Mouse (Mus musculus): ENCODE measurements around the gene Clp1. TPM values are rescaled to one million over a fixed set of nuclear protein-coding genes. Genes with fewer than 3 reads are reported as not detected.
A peak's percentile ranks its signal among the peaks of the same experiment; 100 is the strongest.

The Clp1 gene
- polyA plus RNA-seq, 1 experiment from 2014 or later = 28.3 TPM

DNA sequence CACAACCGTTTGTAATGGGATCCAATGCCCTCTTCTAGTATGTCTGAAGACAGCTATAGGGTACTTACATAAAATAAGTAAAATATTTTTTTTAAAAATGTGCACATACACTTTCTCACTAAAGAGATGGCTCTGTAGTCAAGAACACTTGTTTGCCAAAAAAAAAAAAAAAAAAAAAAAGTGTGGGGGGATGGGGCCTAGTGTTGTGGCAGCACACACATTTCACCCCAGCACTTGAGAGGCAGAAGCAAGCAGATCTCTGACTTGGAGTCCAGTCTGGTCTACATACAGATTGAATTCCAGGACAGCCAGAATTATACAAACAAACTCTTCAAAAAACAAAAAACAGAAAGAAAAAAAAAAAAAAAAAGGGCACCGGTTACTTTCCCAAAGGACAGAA lies 6.4 kb downstream of the Clp1 start:
- H3K27me3 ChIP-seq (ENCODE audit: control insufficient read depth, insufficient read depth, low read depth, low read length) = no peaks in the 10 kb centered on the region
- ATAC-seq (ENCODE audit: low read depth) = no peak
- WGBS = 80% methylated on average over 2 of the region's 2 CpGs
- no peak overlapping the region for H3K4me3 ChIP-seq (ENCODE audit: low read length)
- no peak overlapping the region for H3K27ac ChIP-seq (ENCODE audit: low read length)
- H3K4me1 ChIP-seq (replicated peaks; ENCODE audit: control insufficient read depth, insufficient read depth, low read length) = peaks cover 2% of the 10 kb centered on the region; the same call in 1 of the 2 replicates
- H3K36me3 ChIP-seq (ENCODE audit: control insufficient read depth, insufficient read depth, low read length) = peaks cover 11% of the 10 kb centered on the region; the same call in 1 of the 2 replicates
- H3K9ac ChIP-seq (ENCODE audit: low read length) = no peak overlapping the region
- H3K4me2 ChIP-seq (ENCODE audit: low read depth, low read length) = no peak overlapping the region
- H3K9me3 ChIP-seq (ENCODE audit: control insufficient read depth, low read length) = no peaks in the 10 kb centered on the region

DNA sequence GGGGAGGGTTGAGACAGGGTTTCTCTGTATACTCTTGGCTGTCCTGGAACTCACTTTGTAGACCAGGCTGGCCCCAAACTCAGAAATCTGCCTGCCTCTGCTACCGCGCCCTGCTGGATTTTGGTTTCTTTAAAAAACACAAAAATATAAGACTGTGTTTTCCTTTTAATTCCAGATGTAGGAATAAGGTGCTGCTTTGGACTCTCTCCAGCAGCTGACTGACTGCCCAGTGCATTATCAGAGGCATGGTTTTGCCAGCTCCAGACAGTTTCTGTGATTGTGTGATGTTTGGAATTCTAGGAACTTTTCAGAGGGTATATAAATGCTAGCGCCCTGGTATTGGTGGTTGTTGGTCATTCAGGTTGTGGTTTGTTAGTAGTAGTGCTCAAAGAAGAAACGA lies 9.8 kb downstream of the Clp1 start:
- ATAC-seq (ENCODE audit: low read depth) = no peak
- Histone ChIP-seq H3K36me3 (ENCODE audit: control insufficient read depth, insufficient read depth, low read length) (no peaks in the 10 kb centered on the region), H3K9ac (ENCODE audit: low read length) (no peak overlapping the region), H3K4me3 (ENCODE audit: low read length) (no peak overlapping the region), H3K27me3 (ENCODE audit: control insufficient read depth, insufficient read depth, low read depth, low read length) (no peaks in the 10 kb centered on the region), H3K9me3 (ENCODE audit: control insufficient read depth, low read length) (no peaks in the 10 kb centered on the region), H3K4me1 (replicated peaks; ENCODE audit: control insufficient read depth, insufficient read depth, low read length) (peaks cover 10% of the 10 kb centered on the region), H3K27ac (ENCODE audit: low read length) (no peak overlapping the region), H3K4me2 (ENCODE audit: low read depth, low read length) (no peak overlapping the region)
- 91% methylated on average over 4 of the region's 4 CpGs for WGBS

DNA sequence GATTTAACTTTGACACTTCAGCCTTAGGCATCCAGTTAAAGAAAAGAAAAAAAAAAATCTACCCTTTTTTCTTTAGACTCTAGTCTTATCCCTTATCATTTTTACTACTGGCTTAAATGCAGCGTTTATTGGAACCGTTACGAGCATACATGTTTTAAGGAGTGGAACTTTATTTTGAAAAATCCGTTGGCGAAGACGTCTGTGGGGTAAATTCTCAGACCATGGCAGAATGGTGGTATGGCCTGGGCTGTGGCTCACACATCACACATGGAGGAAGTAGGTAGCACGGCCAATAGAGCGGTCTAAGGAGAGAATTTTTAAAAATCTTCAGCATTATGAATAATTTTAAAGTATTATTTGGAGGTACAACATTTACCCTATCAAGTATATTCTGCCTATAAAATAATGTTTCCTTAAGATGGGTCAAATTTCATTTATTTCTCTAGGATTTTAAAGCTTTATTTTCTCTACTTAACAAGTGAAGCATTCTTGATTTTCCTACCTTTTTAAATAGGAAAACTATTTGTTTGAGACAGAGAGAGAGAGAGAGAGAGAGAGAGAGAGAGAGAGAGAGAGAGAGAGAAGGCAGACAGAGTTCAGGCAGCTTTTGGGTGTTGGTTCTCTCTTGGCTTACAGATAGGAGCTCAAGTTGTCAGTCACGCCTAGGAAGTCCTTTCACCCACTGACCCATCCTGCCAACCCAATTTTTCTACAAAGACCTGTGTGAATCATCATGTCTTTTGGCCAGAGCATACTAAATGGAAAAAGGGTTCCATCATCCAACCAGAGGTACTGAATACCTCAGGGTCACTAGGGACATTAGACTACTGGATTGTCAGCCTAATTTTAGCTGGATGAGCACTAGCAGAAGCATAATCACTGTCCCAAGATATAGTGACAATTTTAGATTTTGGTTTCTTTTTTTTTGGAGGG lies 10.5 kb downstream of the Clp1 start:
- Histone ChIP-seq H3K4me1 (replicated peaks; ENCODE audit: control insufficient read depth, insufficient read depth, low read length) (peaks cover 10% of the 10 kb centered on the region), H3K4me3 (ENCODE audit: low read length) (peak overlapping the region; percentile 80), H3K9ac (ENCODE audit: low read length) (peak overlapping the region; percentile 81), H3K27me3 (ENCODE audit: control insufficient read depth, insufficient read depth, low read depth, low read length) (no peaks in the 10 kb centered on the region), H3K4me2 (ENCODE audit: low read depth, low read length) (peak overlapping the region; percentile 87), H3K9me3 (ENCODE audit: control insufficient read depth, low read length) (no peaks in the 10 kb centered on the region), H3K36me3 (ENCODE audit: control insufficient read depth, insufficient read depth, low read length) (no peaks in the 10 kb centered on the region), H3K27ac (ENCODE audit: low read length) (peak overlapping the region; percentile 98)
- ATAC-seq (ENCODE audit: low read depth) = no peak
- 22% methylated on average over 9 of the region's 9 CpGs for WGBS

DNA sequence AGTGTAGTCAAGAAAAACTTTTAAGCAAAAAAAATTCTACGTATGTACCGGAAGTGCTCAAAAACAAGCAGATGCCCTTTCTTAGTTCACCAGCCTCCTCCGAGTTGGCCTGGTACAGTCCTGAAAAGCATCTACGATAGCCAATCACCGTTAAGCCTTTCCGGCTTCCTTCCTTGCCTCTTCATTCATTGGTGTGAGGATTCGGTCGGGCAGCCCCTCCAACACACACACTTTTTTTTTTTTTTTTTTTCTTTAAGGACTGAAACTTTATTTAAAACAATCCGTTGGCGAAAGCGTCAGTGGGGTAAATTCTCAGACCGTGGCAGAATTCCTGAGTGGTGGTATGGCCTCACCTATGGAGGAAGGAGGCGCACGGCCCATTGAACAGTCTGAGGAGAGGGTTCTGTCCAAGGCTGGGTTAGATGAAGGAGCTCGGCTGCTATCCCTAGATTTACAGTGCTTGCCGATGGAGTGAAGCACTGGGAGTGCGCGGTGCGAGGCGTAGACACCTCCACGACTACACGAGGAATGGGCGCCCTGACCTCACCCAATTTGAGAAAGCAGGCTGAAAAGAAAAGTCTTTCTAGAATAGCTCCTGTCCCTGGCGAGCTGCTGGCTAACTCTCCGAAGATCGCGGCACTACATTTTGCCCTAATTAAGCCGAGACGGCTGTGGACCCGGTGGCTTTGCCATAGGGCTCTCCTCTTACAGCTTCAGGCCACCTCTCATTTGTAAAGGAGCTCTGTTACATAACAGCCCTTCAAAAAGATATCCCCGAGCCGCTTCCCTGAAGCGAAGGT lies 11.4 kb downstream of the Clp1 start:
- peak overlapping the region; percentile 98 for H3K27ac ChIP-seq (ENCODE audit: low read length)
- ATAC-seq (ENCODE audit: low read depth) = peak; percentile 96
- H3K9me3 ChIP-seq (ENCODE audit: control insufficient read depth, low read length) = no peaks in the 10 kb centered on the region
- H3K27me3 ChIP-seq (ENCODE audit: control insufficient read depth, insufficient read depth, low read depth, low read length) = no peaks in the 10 kb centered on the region
- peak overlapping the region; percentile 81 for H3K9ac ChIP-seq (ENCODE audit: low read length)
- peaks cover 1% of the 10 kb centered on the region; the same call in 1 of the 2 replicates for H3K36me3 ChIP-seq (ENCODE audit: control insufficient read depth, insufficient read depth, low read length)
- H3K4me3 ChIP-seq (ENCODE audit: low read length) = peak overlapping the region; percentile 80
- peaks cover 10% of the 10 kb centered on the region for H3K4me1 ChIP-seq (replicated peaks; ENCODE audit: control insufficient read depth, insufficient read depth, low read length)
- WGBS = under 1% methylated on average over 33 of the region's 33 CpGs
- peak overlapping the region; percentile 87 for H3K4me2 ChIP-seq (ENCODE audit: low read depth, low read length)

DNA sequence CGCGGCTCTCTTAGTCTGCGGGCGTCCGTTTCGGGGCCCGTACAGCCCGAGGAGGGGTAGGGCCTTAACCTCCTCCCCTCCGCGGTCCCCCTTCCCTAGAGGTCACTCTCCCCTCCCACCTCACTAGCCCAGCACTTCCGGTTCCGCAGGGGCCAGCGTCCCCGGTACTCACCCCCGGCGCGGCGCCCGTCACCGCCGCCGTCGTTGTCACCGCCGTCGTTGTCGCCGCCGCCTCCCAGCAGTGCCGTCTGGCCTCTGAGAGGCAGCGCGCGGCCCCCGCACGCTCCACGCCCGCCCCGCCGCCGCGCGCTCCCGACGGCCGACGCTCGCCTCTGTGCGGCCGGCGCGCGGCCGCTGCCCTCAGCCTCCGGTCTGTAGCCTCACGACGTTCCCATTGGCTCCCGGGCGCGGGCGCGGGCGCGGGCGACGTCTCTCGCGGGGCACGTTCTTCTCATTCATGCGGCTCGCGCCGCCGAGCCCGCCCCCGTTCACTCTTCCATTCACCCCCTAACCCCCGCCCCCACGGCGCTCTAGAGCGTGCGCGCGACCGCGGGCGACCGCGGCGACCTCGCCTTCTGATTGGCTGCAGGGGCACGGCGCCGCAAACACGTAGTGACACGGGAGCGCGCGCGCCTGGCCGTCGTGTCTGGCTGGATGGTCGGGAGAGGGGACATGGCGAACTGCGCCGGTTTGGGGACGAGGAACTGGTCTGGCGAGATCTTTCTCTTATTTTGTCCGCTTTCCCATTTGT lies 12.2 kb downstream of the Clp1 start, which contains the start of gene Zdhhc5:
Zdhhc5 (minus strand) TSS at position 370 of the 751 bp plus-strand sequence.
- peak within 1 kb of the TSS; percentile 91 for H3K9ac ChIP-seq (ENCODE audit: low read length)
- H3K4me3 ChIP-seq (ENCODE audit: low read length) = peak within 1 kb of the TSS; percentile 80
- peak; percentile 94 for ATAC-seq (ENCODE audit: low read depth)
- H3K27ac ChIP-seq (ENCODE audit: low read length) = peak within 1 kb of the TSS; percentile 98
- no peaks in the 10 kb centered on the region for H3K27me3 ChIP-seq (ENCODE audit: control insufficient read depth, insufficient read depth, low read depth, low read length)
- peak within 1 kb of the TSS; percentile 87 for H3K4me2 ChIP-seq (ENCODE audit: low read depth, low read length)
- H3K36me3 ChIP-seq (ENCODE audit: control insufficient read depth, insufficient read depth, low read length) = peaks cover 8% of the 10 kb centered on the region
- under 1% methylated on average over 64 of the region's 107 CpGs for WGBS
- H3K9me3 ChIP-seq (ENCODE audit: control insufficient read depth, low read length) = no peaks in the 10 kb centered on the region
- H3K4me1 ChIP-seq (replicated peaks; ENCODE audit: control insufficient read depth, insufficient read depth, low read length) = peaks cover 10% of the 10 kb centered on the region

DNA sequence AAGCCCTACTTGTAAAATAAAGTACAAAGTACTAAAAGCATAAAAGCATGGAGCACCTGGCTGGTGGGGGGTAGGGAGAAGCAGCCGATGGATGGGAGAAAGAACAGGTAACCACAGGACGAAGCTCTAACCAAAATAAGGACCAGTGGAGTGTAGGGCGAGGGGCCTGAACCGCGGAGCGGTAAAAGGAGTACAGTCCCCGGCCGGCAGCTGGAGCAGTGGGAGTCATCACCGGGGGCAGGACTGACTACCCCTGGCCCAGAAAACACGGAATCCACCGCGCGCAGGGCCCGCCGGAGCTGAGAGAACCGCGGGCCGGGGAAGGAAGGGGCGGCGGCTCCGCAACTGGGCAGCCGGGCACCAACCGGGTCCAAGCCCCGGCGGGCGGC lies 12.7 kb downstream of the Clp1 start:
- under 1% methylated on average over 25 of the region's 26 CpGs for WGBS
- ATAC-seq (ENCODE audit: low read depth) = no peak

DNA sequence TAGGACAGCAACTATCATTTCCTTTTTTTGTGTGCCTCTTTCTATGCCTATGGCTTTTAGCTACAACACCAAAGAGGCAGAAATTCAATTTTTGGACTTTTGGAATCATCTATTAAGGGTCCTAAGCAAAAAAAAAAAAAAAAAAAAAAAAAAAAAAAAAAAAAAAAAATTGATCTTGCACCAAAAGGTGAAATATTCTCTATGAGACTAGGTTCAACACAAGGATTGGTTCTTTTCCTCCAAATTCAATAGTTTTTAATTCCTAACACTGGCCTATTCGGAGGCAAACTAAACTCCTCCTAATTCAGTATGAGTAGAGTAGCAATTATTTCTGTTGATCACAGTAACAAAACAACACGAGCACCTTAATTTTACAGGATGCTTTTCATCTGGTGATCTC lies 15.3 kb downstream of the Clp1 start:
- no peaks in the 10 kb centered on the region for H3K9me3 ChIP-seq (ENCODE audit: control insufficient read depth, low read length)
- 88% methylated on average over 2 of the region's 2 CpGs for WGBS
- no peak for ATAC-seq (ENCODE audit: low read depth)
- no peak overlapping the region for H3K4me2 ChIP-seq (ENCODE audit: low read depth, low read length)
- no peak overlapping the region for H3K4me3 ChIP-seq (ENCODE audit: low read length)
- H3K9ac ChIP-seq (ENCODE audit: low read length) = no peak overlapping the region
- H3K27me3 ChIP-seq (ENCODE audit: control insufficient read depth, insufficient read depth, low read depth, low read length) = no peaks in the 10 kb centered on the region
- peaks cover 10% of the 10 kb centered on the region for H3K4me1 ChIP-seq (replicated peaks; ENCODE audit: control insufficient read depth, insufficient read depth, low read length)
- H3K27ac ChIP-seq (ENCODE audit: low read length) = no peak overlapping the region
- H3K36me3 ChIP-seq (ENCODE audit: control insufficient read depth, insufficient read depth, low read length) = peaks cover 18% of the 10 kb centered on the region

More for the DNA sequence above, 12.7 kb downstream of the Clp1 start:
- Histone ChIP-seq H3K4me2 (ENCODE audit: low read depth, low read length) (peak overlapping the region; percentile 76), H3K4me1 (replicated peaks; ENCODE audit: control insufficient read depth, insufficient read depth, low read length) (peaks cover 10% of the 10 kb centered on the region), H3K9me3 (ENCODE audit: control insufficient read depth, low read length) (no peaks in the 10 kb centered on the region), H3K36me3 (ENCODE audit: control insufficient read depth, insufficient read depth, low read length) (peaks cover 11% of the 10 kb centered on the region), H3K4me3 (ENCODE audit: low read length) (peak overlapping the region; percentile 80), H3K27me3 (ENCODE audit: control insufficient read depth, insufficient read depth, low read depth, low read length) (no peaks in the 10 kb centered on the region), H3K9ac (ENCODE audit: low read length) (peak overlapping the region; percentile 91), H3K27ac (ENCODE audit: low read length) (peak overlapping the region; percentile 98)

DNA sequence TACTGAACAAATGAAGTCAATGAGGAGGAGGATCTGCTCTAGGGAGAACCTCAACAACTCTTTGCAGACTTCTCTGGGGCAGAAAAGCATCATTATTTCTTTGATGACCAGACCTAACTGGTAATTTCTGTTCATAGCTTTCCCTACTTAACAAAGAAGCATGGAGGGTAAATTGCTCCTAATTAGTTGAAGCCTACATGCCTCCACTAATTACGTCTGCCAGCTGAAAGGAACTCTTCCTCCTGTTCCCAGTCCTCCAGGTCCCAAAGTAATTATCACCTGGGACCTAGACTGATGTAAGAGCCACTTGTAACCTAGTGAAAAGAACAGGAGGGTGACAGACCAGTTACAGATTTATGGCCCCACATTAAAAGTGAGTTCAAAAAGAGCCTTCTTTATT lies 19.6 kb downstream of the Clp1 start:
- H3K4me1 ChIP-seq (replicated peaks; ENCODE audit: control insufficient read depth, insufficient read depth, low read length) = no peaks in the 10 kb centered on the region
- no peaks in the 10 kb centered on the region for H3K9me3 ChIP-seq (ENCODE audit: control insufficient read depth, low read length)
- no peak overlapping the region for H3K4me2 ChIP-seq (ENCODE audit: low read depth, low read length)
- 85% methylated on average over 1 of the region's 1 CpGs for WGBS
- H3K27ac ChIP-seq (ENCODE audit: low read length) = no peak overlapping the region
- no peak overlapping the region for H3K9ac ChIP-seq (ENCODE audit: low read length)
- H3K27me3 ChIP-seq (ENCODE audit: control insufficient read depth, insufficient read depth, low read depth, low read length) = no peaks in the 10 kb centered on the region
- peaks cover 18% of the 10 kb centered on the region for H3K36me3 ChIP-seq (ENCODE audit: control insufficient read depth, insufficient read depth, low read length)
- no peak overlapping the region for H3K4me3 ChIP-seq (ENCODE audit: low read length)
- ATAC-seq (ENCODE audit: low read depth) = no peak

All from lung, embryonic 16.5 days (tissue).